Mouse (Mus musculus) mouse embryonic stem cell (cell line): ENCODE results near the gene Disp2.

Source experiments
- in situ Hi-C, 2 experiments: fragments of 300-500 bp; cut with MboI; formaldehyde crosslinking; loops; 1 replicate in 1 of 2; 3 replicates in 1 of 2; pipeline ENCODE4 v1.14.3; 2019 to 2020; ENCODE audit warnings: low sequenced_read_pairs in 2 of 2, low pct_unique_long_range_greater_than_20kb in 1 of 2, mixed read lengths in 1 of 2; ENCODE audit not compliant: unreplicated experiment in 1 of 2

Disp2 gene

DNA sequence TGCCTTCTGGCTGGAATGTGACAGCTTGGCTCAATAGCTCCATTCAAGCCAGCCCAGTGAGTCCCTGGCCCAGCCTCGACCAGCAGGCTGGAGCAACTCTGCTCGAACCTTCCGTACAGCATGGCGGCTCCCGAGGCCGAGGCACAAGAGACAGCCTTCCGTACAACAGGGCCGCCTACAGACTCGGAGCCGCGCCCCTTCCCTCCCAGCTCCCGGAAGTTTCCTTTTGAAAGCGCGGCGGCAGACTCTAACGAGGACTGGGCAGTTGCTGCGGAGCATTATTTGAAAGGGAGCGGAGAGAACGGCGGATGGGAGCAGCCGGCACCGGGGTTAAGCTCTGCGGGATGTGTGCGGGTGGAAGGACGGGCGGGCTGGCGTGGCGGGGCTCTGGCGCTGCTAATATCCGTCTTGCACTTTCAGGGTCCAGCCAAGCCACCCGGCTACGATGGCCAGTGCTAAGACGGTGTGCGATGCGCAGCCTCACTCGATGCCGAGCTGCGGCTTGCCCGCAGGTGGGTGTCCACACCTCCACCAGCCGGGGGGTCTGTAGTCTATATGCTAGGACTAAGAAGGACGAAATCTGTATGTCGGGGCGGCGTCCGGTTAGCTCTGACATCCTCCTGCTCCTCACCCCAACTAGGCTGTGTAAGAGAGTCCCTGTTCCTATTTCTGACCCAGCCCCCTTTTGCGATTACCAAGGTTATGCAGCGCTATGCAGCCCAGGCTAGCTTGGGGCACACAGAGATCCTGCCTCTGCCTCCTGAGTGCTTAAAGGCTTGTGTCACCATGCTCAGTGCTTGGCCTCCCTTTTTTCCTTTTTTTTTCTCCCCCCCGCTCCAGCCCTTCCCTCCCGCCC is 34.7 kb downstream of the Disp2 start, which contains the start of gene Knstrn:
Gene Knstrn, plus strand, starts transcription at position 23 of the 856 bp plus-strand sequence.
- in situ Hi-C loops: no loop called here

DNA sequence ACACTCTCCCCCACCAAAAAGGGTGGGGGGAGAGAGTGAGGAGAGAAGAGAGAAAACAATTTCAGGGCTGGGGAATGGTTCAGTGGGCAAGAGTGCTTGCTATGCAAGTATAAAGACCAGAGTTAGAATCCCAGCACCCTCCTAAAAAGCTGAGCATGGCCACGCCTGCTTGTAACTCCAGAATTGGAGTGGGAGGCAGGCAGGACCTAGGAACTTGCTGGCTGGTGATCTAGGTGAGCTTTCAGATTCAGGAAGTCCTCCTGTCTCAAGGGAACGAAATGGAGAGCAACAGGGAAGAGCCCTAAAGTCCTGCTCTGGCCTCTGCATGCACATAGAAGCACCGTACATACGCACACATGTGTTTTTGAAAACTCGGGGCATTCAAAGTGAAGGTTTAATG is 43.3 kb downstream of the Disp2 start:
- in situ Hi-C loops: no loop called here

DNA sequence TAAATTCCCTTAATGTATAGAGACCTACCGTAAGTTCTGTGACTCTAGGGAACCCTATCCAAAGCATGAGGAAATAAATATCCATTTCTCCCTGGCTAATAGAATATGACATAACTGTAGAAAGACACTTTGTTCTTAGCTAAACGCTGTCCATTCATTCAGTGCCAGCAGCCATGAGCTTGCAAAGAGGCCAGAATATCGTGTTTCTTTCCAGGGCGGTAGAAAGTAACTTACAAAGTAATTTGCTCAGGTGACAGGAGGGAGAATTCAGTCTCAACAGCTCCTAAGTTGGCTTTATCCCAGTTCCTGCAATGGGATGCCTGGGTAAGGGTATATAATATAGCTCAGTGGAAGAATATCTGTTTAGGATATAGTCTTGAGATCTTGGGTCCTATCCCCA is 44.9 kb downstream of the Disp2 start:
- in situ Hi-C loops: no loop called here

DNA sequence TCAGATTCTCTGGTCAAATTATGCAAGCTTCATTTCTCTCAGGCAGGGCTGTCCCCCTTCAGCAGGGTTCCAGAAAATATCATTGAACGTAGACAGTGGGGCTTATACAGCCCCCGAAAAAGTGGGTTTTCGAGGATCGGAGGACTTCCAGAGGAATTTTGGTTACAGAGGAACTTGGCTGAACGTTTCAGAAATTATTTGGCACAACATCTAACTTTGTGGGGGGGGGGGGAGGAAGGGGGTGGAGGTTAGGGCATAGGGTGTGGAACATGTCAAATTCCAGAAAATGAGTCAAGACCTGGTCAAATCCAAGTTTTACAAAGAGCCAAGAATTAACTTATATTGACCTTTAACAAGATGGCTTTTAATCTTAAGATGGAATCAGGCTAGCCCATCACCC is 49.6 kb downstream of the Disp2 start:
- in situ Hi-C loops: no loop called here

DNA sequence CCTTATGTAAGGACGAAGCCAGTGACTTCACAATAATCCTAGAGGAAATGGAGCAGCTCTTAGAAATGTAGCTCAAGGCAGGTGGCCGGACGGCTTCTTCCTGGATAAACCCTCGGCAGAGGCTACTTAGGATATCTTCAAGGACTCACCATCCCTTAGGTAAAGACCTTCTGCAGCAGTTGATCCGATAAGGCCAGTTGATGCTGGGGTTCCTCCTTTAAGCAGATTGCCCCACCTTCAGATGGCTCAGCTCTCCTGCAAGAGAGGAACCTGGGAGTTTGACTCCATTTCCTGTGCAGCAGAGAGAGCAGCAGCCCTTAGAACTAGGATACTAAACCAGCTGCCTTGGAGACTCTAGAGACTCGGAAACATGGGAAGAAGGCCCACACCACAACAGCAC is 54.5 kb downstream of the Disp2 start:
- in situ Hi-C loops: no loop called here

DNA sequence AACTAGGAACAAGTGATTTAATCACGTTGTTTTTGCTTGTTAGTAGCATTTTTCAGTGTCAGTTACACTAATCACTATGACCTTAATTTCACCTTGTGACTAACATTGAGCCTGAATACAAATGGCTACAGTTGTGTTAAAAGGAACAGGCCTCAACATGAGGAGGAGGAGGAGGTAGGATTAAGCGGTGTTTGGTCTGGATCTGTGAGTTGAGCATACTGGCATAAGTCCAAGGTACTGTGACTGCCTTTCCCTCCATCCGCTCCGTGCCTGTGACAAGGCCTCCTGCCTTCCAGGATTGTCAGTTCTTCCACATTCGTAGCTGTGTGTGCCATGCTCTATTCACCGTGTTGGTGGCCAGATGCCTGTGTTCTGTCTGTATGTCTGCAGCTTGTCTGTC is 55.6 kb downstream of the Disp2 start:
- in situ Hi-C loops: no loop called here

DNA sequence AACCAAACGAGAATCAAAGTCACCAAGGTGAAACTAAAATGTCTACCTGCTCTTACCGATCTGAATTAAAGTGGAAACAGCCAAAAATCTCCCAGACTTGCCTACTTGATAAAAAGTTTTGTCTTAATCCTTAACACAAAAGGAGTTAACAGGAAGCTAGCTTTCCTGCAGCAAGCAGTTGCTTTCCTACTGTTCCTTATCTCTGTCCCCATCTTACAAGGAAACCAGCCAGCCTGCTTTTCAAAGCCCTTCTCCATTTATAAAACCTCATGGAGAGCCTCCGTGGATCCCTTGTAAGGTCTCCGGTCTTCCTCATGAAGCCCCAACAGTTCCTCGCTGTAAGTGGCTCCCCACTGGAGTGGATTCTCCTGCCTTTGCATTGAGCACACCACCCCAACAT is 58.8 kb downstream of the Disp2 start:
- in situ Hi-C loops: no loop called here

DNA sequence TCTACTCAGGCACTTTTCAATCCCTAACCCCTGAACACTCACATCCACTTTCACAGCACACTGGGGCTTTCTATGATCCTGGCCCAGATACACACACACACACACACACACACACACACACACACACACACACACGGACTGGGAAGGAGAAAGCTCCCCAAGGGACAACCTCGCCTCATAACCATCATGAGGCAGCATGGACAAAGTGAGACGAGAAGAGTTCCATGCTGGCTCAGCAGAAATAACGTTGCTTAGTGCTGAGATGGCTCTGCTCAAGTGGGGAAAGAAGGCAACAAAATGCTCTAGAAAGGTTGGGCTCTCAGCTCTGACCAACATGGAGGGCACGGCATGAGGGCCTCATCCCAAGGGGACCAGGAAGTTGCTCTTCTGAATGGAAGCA is 61.7 kb downstream of the Disp2 start:
- in situ Hi-C loops: no loop called here

DNA sequence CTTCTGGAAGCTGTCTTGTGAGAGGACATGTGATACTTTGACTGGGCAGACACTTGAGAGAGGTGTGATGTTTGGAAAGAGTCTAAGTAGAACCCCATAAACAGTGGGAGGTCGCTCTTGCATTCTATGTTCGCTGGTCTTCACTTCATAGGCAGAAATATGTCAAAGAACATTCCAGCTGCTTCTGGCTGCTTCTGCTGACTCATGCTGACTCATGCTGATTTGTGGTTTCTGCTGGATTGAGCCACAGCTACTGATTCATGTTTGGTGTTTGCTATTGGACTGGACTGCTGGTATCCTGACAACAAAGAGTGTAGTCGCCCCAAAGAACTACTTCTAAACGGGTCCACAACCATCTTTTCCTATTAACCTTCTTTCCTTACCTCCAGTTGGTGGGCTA is 62.3 kb downstream of the Disp2 start:
- in situ Hi-C loops: no loop called here

DNA sequence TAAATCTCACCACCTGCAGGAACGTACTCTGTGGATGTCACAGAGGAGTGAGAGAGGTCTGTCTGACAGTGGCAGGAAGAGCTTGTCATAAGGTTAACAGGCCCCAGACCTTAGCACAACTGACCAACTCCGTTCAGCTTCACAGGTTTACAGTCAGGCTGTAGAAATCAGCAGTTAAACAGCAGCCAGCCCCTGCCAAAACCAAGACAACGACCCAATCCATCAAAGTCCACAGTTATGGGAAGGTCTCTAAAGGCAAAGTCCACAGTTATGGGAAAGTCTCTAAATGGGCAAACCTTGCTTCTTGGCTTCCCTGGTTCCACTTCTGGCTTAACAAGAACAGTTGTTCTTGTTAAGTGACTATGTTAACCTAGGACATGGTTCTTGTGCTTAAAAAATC is 64.9 kb downstream of the Disp2 start:
- in situ Hi-C loops: no loop called here

DNA sequence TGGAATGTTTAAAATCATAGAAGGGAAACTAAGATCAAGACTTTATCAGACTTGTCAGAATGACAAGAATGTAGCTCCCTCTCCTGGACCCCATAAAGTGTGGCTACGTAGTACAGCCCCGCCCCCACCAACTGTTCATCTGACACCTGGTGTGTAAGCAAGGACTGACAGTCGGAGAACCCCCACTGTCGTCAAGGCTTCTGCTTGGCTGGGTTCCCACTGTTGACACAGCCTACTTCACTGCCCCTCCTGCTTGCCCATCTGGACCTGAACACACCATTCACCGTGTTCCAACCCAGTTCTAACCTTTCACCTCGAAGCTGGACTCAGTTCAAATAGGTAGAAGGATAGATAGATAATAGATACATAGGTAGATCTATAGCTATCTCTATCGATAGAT is 66.7 kb downstream of the Disp2 start:
- in situ Hi-C loops: no loop called here

DNA sequence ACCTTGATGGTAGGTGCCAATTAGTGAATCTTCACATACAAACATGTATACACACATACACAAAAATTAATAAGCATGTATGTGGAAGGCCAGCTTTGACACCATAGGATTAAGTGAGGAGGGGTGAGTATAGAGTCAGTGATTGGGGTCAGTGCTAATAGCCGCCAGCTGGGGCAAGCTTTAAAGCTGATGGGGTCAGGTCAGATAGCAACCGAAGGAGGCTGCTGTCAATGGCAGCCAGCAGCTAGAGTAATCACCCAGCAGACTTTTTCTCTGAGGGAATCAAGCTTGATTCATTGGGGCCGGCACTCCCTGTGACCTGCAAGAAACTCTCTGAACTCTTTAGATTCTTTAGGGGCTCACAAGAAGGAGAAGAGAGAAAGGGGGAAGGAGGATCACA is 72.2 kb downstream of the Disp2 start:
- in situ Hi-C loops: no loop called here
